Mouse (Mus musculus): ENCODE results near the gene Rnf217.

Gene Rnf217

GRCm38 (mm10) chr10:31553302-31553701, 55.7 kb downstream of the Rnf217 start:
- no peak for DNase-seq (ENCODE audit: low spot score)

- no peak for DNase-seq (ENCODE audit: low spot score)
Observed at GRCm38 (mm10) chr10:31551850-31552249, 57.1 kb downstream of the Rnf217 start.

GRCm38 (mm10) chr10:31551362-31551761, 57.6 kb downstream of the Rnf217 start:
- DNase-seq (ENCODE audit: low spot score) = no peak

DNA sequence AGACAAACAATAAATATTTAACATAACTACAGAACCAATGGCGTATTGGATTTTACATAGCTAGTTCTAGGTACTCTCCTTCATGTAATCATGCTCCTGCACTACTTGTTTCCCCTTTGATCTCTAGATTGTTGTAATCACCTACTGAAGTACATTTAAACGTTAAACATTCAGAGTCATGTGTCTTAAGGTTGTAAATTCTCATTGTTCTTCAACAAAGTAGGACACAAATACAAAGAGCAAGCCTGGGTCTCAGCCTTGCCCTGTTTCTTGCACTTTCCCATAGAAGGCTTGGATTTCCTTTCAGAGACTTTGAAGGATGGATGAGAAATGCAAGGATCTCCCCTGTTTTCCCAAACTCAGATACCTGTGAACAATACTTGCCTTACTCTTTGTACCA, 61.8 kb downstream of the Rnf217 start:
- no peak for DNase-seq (ENCODE audit: low spot score)

GRCm38 (mm10) chr10:31544149-31544942, 64.6 kb downstream of the Rnf217 start:
- DNase-seq (ENCODE audit: low spot score) = peak; percentile 24

GRCm38 (mm10) chr10:31540518-31540917, 68.5 kb downstream of the Rnf217 start:
- DNase-seq (ENCODE audit: low spot score) = no peak

- no peak for DNase-seq (ENCODE audit: low spot score)
Observed at GRCm38 (mm10) chr10:31539351-31539750, 69.6 kb downstream of the Rnf217 start.

DNA sequence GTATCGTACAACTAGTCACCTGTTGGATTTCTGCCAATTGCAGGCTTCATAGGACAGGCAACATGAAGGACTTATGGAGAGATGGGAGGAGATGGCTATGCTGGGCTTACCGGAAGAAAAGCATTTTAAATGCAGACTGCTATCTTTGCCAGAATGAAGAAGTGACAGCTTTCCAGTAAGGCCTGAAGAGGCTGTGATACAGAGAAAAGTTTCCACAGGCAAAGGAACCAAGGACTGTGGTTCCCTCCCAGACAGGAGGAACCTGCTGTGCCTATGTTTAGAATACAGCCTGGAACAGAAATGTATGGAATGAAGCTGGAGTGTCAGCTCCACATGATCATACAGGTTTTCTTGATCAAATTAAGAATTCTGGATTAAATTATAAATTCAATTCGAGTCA, 70.3 kb downstream of the Rnf217 start:
- no peak for DNase-seq (ENCODE audit: low spot score)

DNA sequence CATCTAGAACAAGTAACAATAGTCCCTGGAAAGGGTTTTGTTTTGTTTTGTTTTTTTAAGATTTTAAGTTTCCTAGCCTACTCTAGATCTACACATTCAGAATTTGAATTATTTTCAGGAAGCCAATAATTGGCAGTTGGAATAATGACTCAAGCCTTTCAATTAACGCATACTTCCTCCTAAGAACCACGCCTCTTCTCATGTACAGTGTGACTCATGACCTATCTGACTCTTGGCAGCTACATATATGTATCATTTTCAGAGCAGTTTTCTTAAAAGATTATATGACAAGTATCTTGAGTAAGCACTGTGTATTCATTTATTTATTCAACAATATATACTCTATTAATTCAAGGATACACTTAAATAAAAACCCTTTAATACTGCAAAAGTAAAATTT, 70.7 kb downstream of the Rnf217 start:
- no peak for DNase-seq (ENCODE audit: low spot score)

DNA sequence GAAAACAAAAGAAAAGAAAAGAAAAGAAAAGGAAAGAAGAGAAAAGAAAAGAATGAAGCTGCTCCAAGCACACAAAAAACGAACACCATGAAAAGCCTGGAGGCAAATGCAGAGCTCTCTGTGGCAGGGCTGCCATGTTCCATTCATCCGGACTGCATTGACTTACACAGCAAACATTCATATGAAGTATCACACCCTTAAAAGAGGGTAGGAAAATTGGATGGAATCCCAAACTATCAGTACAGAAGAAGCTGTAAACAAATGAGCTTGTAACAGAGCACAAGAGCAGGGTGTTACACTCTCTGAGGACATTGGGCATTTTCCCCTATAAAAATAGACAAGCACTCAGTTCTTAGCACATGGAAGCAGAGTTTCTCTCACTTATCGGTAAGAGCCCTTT, 71.8 kb downstream of the Rnf217 start:
- no peak for DNase-seq (ENCODE audit: low spot score)

GRCm38 (mm10) chr10:31535046-31535445, 73.9 kb downstream of the Rnf217 start:
- DNase-seq (ENCODE audit: low spot score) = no peak

DNA sequence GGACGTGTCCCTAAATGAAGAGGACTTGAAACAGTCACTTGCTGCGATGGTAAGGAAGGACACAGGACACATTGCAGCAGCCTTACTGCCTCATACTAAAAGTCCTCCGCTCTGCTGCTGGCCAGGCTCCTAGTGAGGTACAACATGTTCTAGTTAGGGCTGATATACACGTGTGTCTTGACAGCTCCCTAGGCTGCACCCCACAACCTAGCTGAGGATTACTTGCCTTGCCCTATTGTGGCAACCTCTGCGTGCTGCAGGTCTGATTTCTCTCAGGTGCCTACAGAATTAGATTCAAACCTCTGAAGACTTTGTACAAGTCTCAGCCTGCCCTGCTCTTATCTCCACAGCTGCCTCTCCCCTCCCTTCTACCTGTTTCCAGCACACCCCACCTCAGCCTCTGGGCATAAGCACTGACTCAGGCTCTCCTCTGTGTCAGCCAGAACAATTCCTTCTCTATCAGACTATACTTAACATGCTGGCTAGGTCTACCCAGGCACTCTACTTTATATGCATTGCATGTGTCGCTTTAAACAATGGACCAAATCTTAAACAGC, 75.6 kb downstream of the Rnf217 start:
- DNase-seq (ENCODE audit: low spot score) = no peak

- no peak for DNase-seq (ENCODE audit: low spot score)
Observed at GRCm38 (mm10) chr10:31532782-31533181, 76.2 kb downstream of the Rnf217 start.

DNA sequence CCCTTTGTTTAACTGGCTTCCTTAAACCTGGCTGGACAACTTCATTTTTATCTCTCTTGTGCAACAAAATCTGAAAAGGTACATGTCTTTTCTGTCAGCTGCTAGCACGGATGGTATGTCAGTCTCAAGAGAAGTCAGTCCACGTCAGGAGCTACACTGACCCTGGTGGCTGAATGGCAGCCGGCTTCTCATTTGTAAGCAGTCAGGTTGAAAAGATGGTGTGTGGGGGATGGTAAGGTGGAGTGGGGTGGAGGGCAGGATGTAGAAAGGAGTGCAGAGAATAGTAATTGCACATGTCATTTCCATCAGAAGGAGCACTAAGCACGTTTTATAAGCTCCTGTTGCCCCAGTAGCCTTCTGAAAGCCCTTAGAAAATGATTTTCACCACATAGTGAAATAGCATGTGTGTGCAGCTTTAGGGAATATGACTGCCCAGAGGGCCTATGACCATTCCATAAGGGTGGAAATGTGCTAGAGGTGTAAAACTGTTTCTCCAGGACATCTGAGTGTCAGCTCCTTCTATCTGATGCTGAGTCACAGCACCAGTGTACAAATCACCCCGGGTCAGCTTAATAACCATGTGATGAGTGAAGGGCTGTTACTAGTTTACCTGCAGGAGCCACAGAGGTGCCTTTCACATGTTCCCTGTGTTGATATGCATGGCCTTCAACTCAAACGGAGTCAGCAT, 80.5 kb downstream of the Rnf217 start:
- DNase-seq (ENCODE audit: low spot score) = no peak

- DNase-seq (ENCODE audit: low spot score) = no peak
Observed at GRCm38 (mm10) chr10:31525705-31526104, 83.3 kb downstream of the Rnf217 start.

- no peak for DNase-seq (ENCODE audit: low spot score)
Observed at GRCm38 (mm10) chr10:31519420-31519819, 89.6 kb downstream of the Rnf217 start.

GRCm38 (mm10) chr10:31518210-31518609, 90.8 kb downstream of the Rnf217 start:
- DNase-seq (ENCODE audit: low spot score) = no peak

GRCm38 (mm10) chr10:31517192-31517591, 91.8 kb downstream of the Rnf217 start:
- no peak for DNase-seq (ENCODE audit: low spot score)

DNA sequence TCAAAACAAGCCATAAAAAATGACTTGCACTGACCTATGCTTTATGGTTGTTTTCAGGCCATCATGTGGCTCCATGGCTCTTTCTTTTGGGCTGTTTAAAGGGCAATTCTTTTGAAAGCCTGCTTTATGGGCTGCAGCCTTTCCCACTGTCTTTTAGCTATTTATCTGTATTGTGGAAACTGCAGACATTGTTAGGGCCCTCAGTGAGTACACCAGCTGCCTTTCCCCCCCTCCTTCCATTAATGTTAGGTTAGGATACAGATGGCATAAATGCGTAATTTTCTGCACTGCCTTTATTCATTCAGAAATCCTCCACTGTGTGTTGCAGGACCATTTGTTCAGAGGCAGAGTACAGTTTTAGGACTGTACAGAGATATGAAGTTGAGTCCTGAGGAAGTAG, 93.1 kb downstream of the Rnf217 start:
- DNase-seq (ENCODE audit: low spot score) = peak; percentile 39

DNA sequence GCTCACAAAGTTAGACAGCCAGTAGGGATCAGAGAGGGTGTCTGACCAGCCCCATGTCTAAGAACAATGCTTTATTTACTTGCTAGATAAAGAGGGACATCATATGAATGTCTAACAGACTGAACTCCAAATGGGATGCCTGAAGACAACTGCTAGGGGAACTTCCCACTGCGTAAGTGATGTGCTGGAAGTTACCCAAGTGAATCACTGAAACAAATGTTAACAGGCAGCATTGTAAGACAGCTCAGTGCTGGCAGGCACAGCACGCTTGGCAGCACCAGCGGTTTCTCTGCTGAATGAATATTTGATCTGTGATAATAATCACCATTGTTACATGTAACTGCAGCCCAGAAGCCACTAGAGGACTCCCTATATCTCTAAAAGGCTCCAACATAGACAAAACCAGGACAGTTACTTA, 104.8 kb downstream of the Rnf217 start:
- DNase-seq (ENCODE audit: low spot score) = no peak

DNA sequence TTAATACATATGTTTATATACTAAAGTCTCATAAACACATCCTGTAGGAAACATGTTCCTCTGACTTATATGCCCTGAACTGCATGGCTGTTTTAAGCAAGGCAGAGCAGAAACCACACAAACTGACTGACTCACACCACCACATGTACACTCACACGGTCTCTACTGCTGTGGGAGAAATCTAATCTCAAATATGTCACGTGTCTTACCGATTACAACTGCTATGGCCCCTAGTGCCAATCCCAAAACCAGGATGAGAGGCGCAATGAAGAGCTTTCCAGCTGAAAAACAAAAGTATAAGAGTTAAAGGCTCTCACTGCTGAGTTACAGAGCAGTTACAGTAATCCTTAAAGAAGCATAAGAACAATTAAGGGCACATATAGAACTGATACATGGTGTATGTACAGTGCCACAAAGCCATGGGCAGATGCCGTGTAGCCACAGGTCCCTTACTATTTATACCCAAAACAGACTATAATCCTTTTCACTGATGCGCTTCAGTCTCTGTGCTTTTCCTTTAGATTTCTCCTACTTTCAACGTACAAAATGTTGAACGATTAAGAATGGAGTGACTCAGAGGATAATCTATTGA, 105.3 kb downstream of the Rnf217 start:
- DNase-seq (ENCODE audit: low spot score) = no peak

DNA sequence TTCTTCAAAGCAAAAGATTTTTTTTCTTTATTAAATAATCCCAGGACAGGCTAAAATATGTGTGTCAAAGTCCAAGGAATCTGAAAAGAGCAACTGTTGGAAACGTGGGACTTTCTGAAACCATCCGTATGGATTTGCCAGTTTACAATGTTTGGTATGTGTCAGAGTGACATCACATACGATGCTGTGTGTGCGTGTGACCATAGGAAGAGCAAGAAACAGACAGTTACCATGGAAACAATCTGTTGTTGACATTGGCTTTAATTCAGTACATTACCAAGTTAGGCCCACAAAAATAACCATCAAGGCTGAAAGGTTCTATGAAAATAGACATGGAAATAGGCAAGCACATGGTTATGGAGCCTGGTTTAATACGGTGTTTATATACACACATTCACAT, 107.3 kb downstream of the Rnf217 start:
- DNase-seq (ENCODE audit: low spot score) = no peak

DNA sequence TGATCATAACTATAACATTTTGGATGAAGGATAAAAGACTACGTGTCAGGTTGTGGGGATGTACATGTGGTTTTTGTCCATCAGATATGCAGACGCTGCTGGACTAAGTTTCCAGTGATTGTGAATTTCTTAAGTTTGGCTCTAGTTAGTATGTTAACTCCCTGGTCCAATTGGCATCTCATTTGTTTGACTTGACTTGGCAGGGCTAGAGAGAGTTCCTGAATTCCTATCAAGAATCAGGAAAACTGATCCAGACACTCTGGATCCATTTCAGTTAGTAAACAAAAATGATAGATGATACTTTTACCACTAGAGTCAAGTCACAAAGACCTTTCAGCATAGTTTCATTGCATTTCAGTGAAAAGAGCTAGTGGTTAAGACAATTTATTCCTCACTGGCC, 112.1 kb downstream of the Rnf217 start:
- no peak for DNase-seq (ENCODE audit: low spot score)

All from embryo, embryonic 10 days (tissue).